Mouse (Mus musculus) skeletal muscle tissue, postnatal 0 days (tissue): Measurements from ENCODE around the gene Timm44. TPM values are rescaled to one million over a fixed set of nuclear protein-coding genes. Genes with fewer than 3 reads are reported as not detected.

Experiments used
- polyA plus RNA-seq: library from polyadenylated mRNA; unstranded; fragments of >200 nt; fragmentation: Nextera tagmentation; extraction: Ambion mirVana; gene quantifications from 2 replicates; pipeline ENCODE4 v1.2.1, GENCODE M21; 2015

Timm44 gene
- polyA plus RNA-seq, result 64.0 and 64.1 TPM in 2 replicates

GRCm38 (mm10) chr8:4275275-4276110 lies at the start of gene Timm44:
Gene Timm44, minus strand, starts transcription at chr8:4275913.

GRCm38 (mm10) chr8:4324983-4325750 lies 49.5 kb upstream of the Timm44 start, which contains the start of the genes Ccl25 and Elavl1:
Gene Ccl25, plus strand, starts transcription at chr8:4325210.
Gene Elavl1, minus strand, starts transcription at chr8:4325413.

GRCm38 (mm10) chr8:4259125-4259804 lies 16.4 kb downstream of the Timm44 start, which contains the start of gene Ctxn1:
Gene Ctxn1, minus strand, starts transcription at chr8:4259274.

GRCm38 (mm10) chr8:4252934-4253841 lies 22.5 kb downstream of the Timm44 start, which contains the start of gene Snapc2:
Gene Snapc2, plus strand, starts transcription at chr8:4253080.

GRCm38 (mm10) chr8:4247951-4248540 lies 27.7 kb downstream of the Timm44 start, which contains the start of gene Tgfbr3l:
Gene Tgfbr3l, plus strand, starts transcription at chr8:4248214.

GRCm38 (mm10) chr8:4238434-4239192 lies 37.1 kb downstream of the Timm44 start, which contains the start of the genes Map2k7 and Gm49320:
Gene Map2k7, plus strand, starts transcription at chr8:4238740.
Gene Gm49320, plus strand, starts transcription at chr8:4238865.

GRCm38 (mm10) chr8:4226739-4227347 lies 48.9 kb downstream of the Timm44 start, which contains the start of gene Lrrc8e:
Gene Lrrc8e, plus strand, starts transcription at chr8:4226827.

GRCm38 (mm10) chr8:4216791-4217621 lies 58.7 kb downstream of the Timm44 start, which contains the start of gene Prr36:
Gene Prr36, minus strand, starts transcription at chr8:4217459.

Other genes starting within 250 kb of the Timm44 start
- gene Cd209f, start 170.1 kb downstream of the Timm44 start, polyA plus RNA-seq, result 1.3 and 2.8 TPM in 2 replicates
- gene Cd209g, start 141.8 kb downstream of the Timm44 start, polyA plus RNA-seq, result 0.09 and 0.12 TPM in 2 replicates
- gene Evi5l, start 109.3 kb downstream of the Timm44 start, polyA plus RNA-seq, result 9.6 and 11.2 TPM in 2 replicates
- 0.09 TPM in 1 of 2 replicates, not detected in the other for gene Prr36, start 58.5 kb downstream of the Timm44 start, polyA plus RNA-seq
- 0.06 and 0.17 TPM in 2 replicates for gene Lrrc8e, start 49.1 kb downstream of the Timm44 start, polyA plus RNA-seq
- gene Map2k7, start 37.2 kb downstream of the Timm44 start, polyA plus RNA-seq, result 20.8 TPM in 2 replicates
- 0.49 and 0.69 TPM in 2 replicates for gene Gm49320, start 37.0 kb downstream of the Timm44 start, polyA plus RNA-seq
- 1.2 and 2.5 TPM in 2 replicates for gene Tgfbr3l, start 27.7 kb downstream of the Timm44 start, polyA plus RNA-seq
- 21.5 and 26.5 TPM in 2 replicates for gene Snapc2, start 22.8 kb downstream of the Timm44 start, polyA plus RNA-seq
- 7.5 and 7.9 TPM in 2 replicates for gene Ctxn1, start 16.6 kb downstream of the Timm44 start, polyA plus RNA-seq
- gene Ccl25, start 49.3 kb upstream of the Timm44 start, polyA plus RNA-seq, result 5.6 and 7.0 TPM in 2 replicates
- 79.2 and 92.9 TPM in 2 replicates for gene Elavl1, start 49.5 kb upstream of the Timm44 start, polyA plus RNA-seq
- gene Cers4, start 217.1 kb upstream of the Timm44 start, polyA plus RNA-seq, result 9.3 and 14.0 TPM in 2 replicates